Mouse (Mus musculus) midbrain, postnatal 0 days (tissue): ENCODE measurements around the gene Gm28043. TPM values are rescaled to one million over a fixed set of nuclear protein-coding genes. Genes with fewer than 3 reads are reported as not detected.

ENCODE experiments used
- ATAC-seq: fragments of 200-750 bp; cut with Nextera tagmentation; 2 replicates; pipeline ENCODE4 v1.8.0; 2017; ENCODE audit warnings: moderate number of reproducible peaks, mild to moderate bottlenecking, moderate TSS enrichment, moderate library complexity; ENCODE audit not compliant: low FRiP score
- DNase-seq: peaks from one replicate; pipeline ENCODE4 v3.0.0-alpha.2; 2015; ENCODE audit warnings: low spot score
- H3K27ac ChIP-seq: fragments of 300-500 bp; sonication (generic); 2 replicates; pipeline ENCODE4 v1.5.1; 2014; ENCODE audit warnings: low read depth, mild to moderate bottlenecking, low read length, mixed read lengths
- H3K27me3 ChIP-seq: fragments of 300-500 bp; sonication (generic); 2 replicates; pipeline ENCODE4 v1.6.1; 2014; ENCODE audit warnings: low read length, control low read depth, mixed read lengths; ENCODE audit not compliant: insufficient read depth
- H3K36me3 ChIP-seq: fragments of 300-500 bp; sonication (generic); 2 replicates; pipeline ENCODE4 v1.6.1; 2014; ENCODE audit warnings: low read length, control low read depth, mixed read lengths; ENCODE audit not compliant: insufficient read depth
- H3K4me1 ChIP-seq: fragments of 300-500 bp; sonication (generic); 2 replicates; pipeline ENCODE4 v1.6.1; 2014; ENCODE audit warnings: mild to moderate bottlenecking, control low read depth, antibody characterized with exemption, low read length, mixed read lengths; ENCODE audit not compliant: insufficient read depth
- H3K4me2 ChIP-seq: fragments of 300-500 bp; sonication (generic); 2 replicates; pipeline ENCODE4 v1.6.1; 2014; ENCODE audit warnings: low read depth, mild to moderate bottlenecking, low read length, mixed read lengths; ENCODE audit not compliant: poor library complexity, severe bottlenecking
- H3K4me3 ChIP-seq: fragments of 300-500 bp; sonication (generic); 2 replicates; pipeline ENCODE4 v1.5.1; 2014; ENCODE audit warnings: low read depth, mild to moderate bottlenecking, low read length, moderate library complexity
- H3K9ac ChIP-seq: fragments of 300-500 bp; sonication (generic); replicated peaks from 2 replicates; pipeline ENCODE4 v1.6.1; 2014; ENCODE audit warnings: mild to moderate bottlenecking, low read length, moderate library complexity, mixed read lengths; ENCODE audit not compliant: poor library complexity, severe bottlenecking
- H3K9me3 ChIP-seq: fragments of 300-500 bp; sonication (generic); 2 replicates; pipeline ENCODE4 v1.6.1; 2016; ENCODE audit warnings: low read length, control low read depth
- CTCF ChIP-seq: IDR thresholded peaks from 2 replicates; pipeline ENCODE4 v1.5.1; 2016; ENCODE audit warnings: antibody characterized with exemption, mild to moderate bottlenecking
- WGBS: fragments of 180-500 bp; shearing (Covaris S2); extraction: QIAGEN DNeasy Blood & Tissue Kit; methylation state at CpG from one replicate; pipeline ENCODE4 v1.1.7; 2014; 5-methylcytosine and 5-hydroxymethylcytosine counted together
- polyA plus RNA-seq: library from polyadenylated mRNA; unstranded; fragments of >200 nt; fragmentation: Nextera tagmentation; extraction: Ambion mirVana; gene quantifications from 2 replicates; pipeline ENCODE4 v1.2.1, GENCODE M21; 2015
- total RNA-seq: library from RNA; depleted of rRNA; stranded (reverse); fragments of >200 nt; gene quantifications from 2 replicates; pipeline ENCODE4 v1.2.3, GENCODE M21; 2014

The Gm28043 gene
- total and polyA plus RNA-seq, 2 experiments from 2014 or later: 1.7 to 3.8 TPM

DNA sequence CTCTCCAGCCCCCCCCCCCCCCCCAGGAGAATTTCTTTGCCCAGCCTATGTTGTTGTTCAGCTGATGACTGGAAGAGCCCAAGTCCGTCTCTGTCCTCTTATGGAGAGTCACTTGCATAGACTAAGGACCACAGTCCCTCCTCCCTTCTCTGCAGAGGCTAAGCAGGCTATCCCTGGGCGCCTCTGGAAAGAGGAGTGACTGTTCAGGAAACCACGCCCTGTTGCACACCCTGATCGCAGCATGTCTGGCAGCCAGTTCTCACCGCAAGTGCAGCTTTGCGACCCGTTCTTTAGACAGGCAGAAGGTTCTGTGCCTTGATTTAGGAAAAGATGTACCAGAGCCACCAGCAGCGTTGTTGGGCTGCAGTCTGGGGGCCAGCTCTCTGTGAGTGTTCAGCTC lies 23.2 kb downstream of the Gm28043 start:
- ATAC-seq (no peak), DNase-seq (no peak)
- no peak overlapping the region for H3K27ac ChIP-seq
- WGBS: 79% methylated on average over 8 of the region's 8 CpGs
- H3K4me1 ChIP-seq: no peaks in the 10 kb centered on the region
- H3K36me3 ChIP-seq: peaks cover 51% of the 10 kb centered on the region
- no peak overlapping the region for H3K9ac ChIP-seq
- no peak overlapping the region for H3K4me2 ChIP-seq
- H3K9me3 ChIP-seq: no peaks in the 10 kb centered on the region
- no peaks in the 10 kb centered on the region for H3K27me3 ChIP-seq
- no peak for TF ChIP-seq CTCF
- no peak overlapping the region for H3K4me3 ChIP-seq

DNA sequence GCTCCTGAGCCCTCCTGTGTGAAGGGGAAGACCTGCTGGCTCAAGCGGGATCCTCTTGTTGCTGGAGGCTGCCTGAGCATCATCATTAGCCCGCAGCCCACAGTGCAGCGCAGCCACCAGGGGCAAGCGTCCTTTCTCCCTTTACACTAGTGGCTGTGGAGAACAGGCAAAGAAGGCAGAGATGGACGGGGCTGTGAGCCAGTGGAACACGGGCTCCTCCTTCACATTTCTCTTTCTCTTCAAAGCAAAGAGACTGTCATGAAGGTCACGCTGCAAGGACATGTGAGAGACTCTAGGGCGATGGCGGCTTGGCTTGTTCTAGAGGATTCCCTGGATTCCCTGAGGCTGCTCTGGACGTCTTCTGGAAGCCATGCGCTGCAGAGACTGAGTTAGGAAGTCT lies 26.3 kb downstream of the Gm28043 start:
- H3K27ac ChIP-seq: no peak overlapping the region
- H3K4me1 ChIP-seq: no peaks in the 10 kb centered on the region
- H3K4me2 ChIP-seq: no peak overlapping the region
- no peak overlapping the region for H3K9ac ChIP-seq
- no peaks in the 10 kb centered on the region for H3K27me3 ChIP-seq
- H3K4me3 ChIP-seq: no peak overlapping the region
- peaks cover 39% of the 10 kb centered on the region for H3K36me3 ChIP-seq
- no peak for DNase-seq
- H3K9me3 ChIP-seq: no peaks in the 10 kb centered on the region
- no peak for TF ChIP-seq CTCF
- WGBS: 94% methylated on average over 11 of the region's 11 CpGs
- ATAC-seq: no peak

DNA sequence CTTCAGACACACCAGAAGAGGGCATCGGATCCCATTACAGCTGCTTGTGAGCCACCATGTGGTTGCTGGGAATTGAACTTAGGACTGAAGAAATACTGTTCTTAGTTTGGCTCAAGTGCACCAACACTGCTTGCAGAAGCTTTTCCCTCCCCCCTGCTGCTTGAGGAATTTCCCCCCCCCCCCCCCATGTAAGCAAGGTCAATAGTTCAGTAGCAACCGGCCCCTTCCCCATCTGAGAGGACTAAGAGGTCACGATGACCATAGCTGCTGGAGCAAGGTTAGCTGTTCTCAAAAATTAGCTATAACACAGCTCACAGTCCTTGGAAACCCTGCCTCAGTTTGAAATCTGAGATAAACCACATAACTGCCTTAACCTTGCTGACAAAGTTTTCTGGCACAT lies 27.5 kb downstream of the Gm28043 start:
- no peak overlapping the region for H3K4me2 ChIP-seq
- DNase-seq (no peak), ATAC-seq (no peak)
- H3K4me3 ChIP-seq: no peak overlapping the region
- no peak for TF ChIP-seq CTCF
- no peaks in the 10 kb centered on the region for H3K4me1 ChIP-seq
- no peak overlapping the region for H3K27ac ChIP-seq
- 65% methylated on average over 3 of the region's 3 CpGs for WGBS
- H3K36me3 ChIP-seq: peaks cover 39% of the 10 kb centered on the region
- no peak overlapping the region for H3K9ac ChIP-seq
- no peaks in the 10 kb centered on the region for H3K27me3 ChIP-seq
- H3K9me3 ChIP-seq: no peaks in the 10 kb centered on the region

DNA sequence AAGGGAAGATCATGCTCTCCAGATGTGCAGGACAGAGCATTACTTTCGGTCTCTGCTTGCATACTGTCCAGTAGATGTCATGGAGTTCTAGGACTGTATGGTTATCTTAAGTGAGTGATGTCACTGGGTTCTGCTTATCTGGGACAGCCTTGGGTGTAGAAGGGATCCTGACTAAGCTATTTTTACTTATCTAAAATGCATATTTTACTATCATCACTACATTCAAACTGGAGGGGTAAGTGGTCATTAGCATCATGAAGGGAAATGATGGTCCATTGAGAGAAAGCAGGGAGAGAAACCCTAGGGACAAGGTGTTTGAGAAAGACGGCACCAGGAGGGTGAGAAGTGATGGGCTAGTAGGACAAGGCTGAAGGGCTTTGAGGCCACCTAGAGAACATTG lies 43.6 kb downstream of the Gm28043 start:
- H3K27me3 ChIP-seq: no peaks in the 10 kb centered on the region

DNA sequence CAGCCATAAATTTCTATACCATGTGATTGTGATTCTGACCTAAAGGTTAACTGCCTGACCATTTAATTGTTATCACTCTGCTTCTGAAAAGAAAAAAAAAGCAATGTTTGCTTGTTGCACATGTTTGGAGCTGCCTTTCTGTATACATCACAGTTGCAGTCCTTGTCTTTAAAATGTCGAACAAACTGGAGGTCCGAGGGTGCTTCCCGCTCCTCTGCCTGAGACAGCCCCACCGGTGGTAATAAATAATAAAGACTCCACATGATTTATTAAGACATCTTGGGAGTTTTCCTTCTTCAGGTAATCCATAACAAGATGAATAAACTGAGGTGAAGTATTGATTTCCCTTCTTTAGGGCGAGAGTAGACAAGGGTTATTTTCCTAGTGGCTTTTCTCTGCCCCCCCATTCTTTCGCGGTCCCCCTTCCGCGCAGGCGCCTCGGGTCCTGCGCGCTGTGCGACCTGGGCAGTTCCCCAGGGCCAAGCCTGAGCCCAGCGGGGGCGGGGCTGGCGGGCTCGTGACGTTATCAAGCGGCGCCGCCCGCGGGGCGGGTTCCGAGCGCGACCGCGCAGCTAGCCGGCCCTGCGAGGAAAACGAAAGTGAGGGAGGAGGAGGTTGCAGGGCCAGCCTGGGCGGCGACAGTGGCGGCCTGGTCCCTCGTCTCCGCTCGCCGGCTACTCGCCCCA lies 45.5 kb downstream of the Gm28043 start, which contains the start of gene Cmtr1:
Gene Cmtr1, plus strand, starts transcription at position 520 of the 686 bp plus-strand sequence.
- H3K9ac ChIP-seq: peak within 1 kb of the TSS; percentile 93
- no peaks in the 10 kb centered on the region for H3K9me3 ChIP-seq
- DNase-seq (peak; percentile 94), ATAC-seq (peak; percentile 96)
- WGBS: under 1% methylated on average over 40 of the region's 41 CpGs
- H3K27ac ChIP-seq: peak within 1 kb of the TSS; percentile 91
- H3K4me3 ChIP-seq: peak within 1 kb of the TSS; percentile 85
- H3K36me3 ChIP-seq: peaks cover 9% of the 10 kb centered on the region
- no peaks in the 10 kb centered on the region; the same call in 1 of the 2 replicates for H3K4me1 ChIP-seq
- no peak for TF ChIP-seq CTCF
- peak within 1 kb of the TSS; percentile 86 for H3K4me2 ChIP-seq
- H3K27me3 ChIP-seq: no peaks in the 10 kb centered on the region

More for the DNA sequence above, 43.6 kb downstream of the Gm28043 start:
- no peak overlapping the region for H3K4me3 ChIP-seq
- no peak for TF ChIP-seq CTCF
- DNase-seq (no peak), ATAC-seq (no peak)
- WGBS: 86% methylated on average over 2 of the region's 2 CpGs
- no peak overlapping the region for H3K4me2 ChIP-seq
- no peak overlapping the region for H3K27ac ChIP-seq
- H3K9me3 ChIP-seq: no peaks in the 10 kb centered on the region
- H3K36me3 ChIP-seq: no peaks in the 10 kb centered on the region
- H3K9ac ChIP-seq: no peak overlapping the region
- no peaks in the 10 kb centered on the region; the same call in 1 of the 2 replicates for H3K4me1 ChIP-seq

DNA sequence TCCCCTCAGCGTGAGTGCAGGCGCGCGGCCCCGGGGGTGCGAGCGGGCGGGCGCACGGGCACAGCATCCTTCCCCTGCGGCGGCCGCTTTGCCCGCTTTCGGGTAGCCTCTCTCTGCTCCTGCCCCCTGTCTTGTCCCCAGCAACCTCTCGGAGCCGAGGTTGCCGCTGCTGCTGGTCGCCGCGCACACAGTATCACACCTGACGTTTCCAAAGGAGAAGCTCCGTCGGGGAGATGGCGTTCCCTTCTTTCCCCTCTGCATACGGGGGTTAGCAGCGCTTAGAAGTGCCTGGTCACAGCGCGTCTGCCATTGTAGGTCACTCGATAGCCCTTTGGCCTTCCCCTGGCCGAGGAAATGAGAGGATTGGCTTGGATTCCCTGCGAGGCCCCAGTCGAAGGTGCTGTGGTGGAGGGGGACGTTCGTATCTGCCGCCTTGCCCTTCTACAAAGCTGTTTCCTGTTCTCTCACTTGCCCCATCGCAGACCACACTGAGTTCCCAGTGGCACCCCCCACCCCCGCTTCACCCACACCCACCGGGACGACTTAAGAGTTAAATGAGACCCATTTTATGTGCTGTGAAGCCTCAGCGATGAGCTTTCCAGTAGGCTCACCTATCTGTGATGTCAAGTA lies 46.2 kb downstream of the Gm28043 start:
- no peak for TF ChIP-seq CTCF
- Histone ChIP-seq H3K27me3 (no peaks in the 10 kb centered on the region), H3K36me3 (peaks cover 9% of the 10 kb centered on the region), H3K27ac (peak overlapping the region; percentile 91), H3K4me2 (peak overlapping the region; percentile 86), H3K9ac (peak overlapping the region; percentile 93), H3K4me3 (peak overlapping the region; percentile 85), H3K9me3 (no peaks in the 10 kb centered on the region), H3K4me1 (no peaks in the 10 kb centered on the region; the same call in 1 of the 2 replicates)
- WGBS: under 1% methylated on average over 40 of the region's 41 CpGs
- peak; percentile 71; the same call in 1 of the 2 replicates for ATAC-seq
- DNase-seq: peak; percentile 20
